Mouse (Mus musculus): ENCODE data around the gene Icam4.
A peak's percentile ranks its signal among the peaks of the same experiment; 100 is the strongest.
"Not testable (repeated sequence)": the region's sequence is repeated elsewhere in the genome, so short reads cannot be mapped to it uniquely, and the experiment has no call there.

The Icam4 gene

DNA sequence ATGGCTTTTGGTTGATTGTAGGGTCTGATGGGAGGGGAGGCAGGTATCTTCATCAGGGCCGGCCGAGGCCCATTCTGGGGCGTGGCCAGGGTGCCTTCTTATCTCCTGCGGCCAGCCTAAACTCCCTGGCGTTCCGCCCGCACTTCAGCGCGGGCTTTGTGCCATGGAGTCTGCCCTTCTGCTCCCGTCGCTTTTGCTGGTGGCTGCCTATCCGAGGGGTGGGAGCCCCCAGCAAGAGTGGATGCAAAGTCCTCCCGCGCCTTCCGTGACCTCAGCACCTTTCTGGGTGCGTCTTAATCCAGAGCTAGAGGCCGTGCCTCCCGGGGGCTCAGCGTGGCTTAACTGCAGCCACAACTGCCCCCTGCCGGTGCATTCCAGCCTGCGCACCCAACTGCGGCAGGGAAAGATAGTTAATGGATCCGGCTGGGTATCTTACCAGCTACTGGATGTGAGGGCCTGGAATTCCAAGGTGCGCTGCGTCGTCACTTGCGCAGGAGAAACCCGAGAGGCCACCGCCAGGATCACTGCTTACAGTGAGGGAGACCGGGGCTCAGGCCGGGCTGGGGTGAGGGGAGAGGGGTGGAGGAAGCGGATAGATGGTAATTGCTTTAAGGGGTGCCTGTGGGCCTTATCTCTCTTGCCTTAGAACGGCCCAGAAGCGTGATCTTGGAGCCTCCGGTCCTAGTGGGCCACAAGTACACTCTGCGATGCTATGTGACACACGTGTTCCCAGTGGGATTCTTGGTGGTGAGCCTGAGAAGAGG lies at the start of gene Icam4:
Gene Icam4, plus strand, starts transcription at position 83 of the 764 bp plus-strand sequence.
- DNase-seq (ENCODE audit: low spot score in 2 of 2) = peak; percentile 75 to 85

DNA sequence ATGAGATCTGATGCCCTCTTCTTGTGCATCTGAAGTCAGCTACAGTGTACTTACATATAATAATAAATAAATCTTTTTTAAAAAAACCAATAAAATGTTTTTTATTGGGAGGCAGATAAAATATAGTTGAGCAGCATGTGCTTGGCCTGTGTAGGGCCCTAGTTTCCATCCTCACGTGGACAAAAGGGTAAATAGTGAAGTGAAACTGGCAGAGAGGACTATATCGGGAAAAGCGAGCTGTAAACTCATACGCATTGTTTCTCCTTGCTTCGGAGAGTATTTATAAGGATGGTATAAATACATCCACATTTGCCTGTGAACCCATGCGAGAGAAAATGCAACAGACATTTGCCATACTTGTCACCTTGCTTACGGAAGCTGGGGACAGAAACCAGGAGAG lies 49.4 kb upstream of the Icam4 start:
- DNase-seq (ENCODE audit: low spot score in 2 of 2) = no peak

DNA sequence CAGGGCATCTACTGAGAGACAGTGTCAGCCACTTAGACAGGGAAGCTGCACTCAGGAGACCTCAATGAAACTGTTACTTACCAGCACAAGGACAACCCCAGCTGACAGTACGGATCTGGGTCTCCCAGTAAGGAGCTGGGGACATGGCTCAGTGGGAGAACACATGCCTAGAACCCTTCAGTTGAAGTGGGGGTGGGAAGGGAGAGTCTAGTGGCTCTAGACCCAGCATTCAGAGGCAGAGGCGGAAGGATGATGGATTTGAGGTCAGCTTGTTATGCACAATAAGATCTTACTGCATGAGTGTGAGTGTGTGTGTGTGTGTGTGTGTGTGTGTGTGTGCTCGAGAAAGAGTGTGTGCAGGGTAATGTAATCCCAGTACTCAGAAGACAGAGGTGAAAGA lies 47.0 kb upstream of the Icam4 start:
- DNase-seq (ENCODE audit: low spot score in 2 of 2) = no peak

DNA sequence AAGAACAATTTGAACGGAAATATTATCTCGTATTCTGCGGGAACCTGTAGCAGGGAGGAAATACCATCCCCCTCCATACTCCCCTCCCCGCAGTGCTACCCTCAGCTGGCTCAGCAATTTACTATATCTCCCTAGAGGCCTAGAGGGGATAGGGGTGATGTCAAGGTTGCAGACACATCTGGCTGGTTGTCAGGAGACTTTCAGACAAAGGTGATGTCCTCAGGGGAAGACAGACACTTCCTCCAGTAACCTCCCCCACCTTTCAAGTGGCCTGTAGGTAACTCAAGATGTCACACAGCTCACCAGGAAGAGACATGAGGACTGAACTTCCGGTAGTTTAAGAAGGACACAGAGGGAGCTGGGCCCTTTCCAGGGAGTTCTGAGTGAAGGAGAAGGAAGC lies 46.0 kb upstream of the Icam4 start:
- no peak for DNase-seq (ENCODE audit: low spot score in 2 of 2)

DNA sequence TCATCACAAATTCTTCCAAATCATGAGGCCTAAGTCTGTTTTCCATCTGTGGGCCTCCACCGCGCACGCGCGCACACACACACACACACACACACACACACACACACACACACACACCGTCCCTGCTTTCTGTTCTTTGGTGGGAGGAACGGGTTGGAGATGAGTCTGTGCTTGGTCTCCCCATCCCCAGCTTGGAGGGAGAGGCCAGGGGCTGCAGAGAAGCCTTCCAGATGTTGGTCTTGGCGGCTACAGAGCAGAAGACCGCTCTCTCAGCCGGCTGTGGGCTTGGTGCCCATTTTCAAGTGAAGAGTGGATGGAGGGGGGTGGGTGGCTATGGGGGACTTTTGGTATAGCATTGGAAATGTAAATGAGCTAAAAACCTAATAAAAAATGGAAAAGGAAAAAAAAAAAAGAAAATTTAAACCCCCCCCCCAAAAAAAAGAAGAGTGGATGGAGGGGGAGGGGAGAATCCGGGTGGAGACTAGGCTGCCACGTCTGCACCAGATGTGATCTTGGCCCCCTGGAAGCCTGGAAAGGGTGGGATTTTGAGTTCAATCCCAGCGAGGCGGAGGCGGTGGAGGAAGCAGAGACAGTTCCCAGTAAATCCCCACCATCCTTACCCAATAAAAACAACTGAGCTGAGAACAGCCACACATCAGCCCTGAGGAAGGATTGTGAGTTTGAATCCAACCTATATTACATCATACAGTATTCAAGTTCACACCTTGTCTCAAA lies 42.1 kb upstream of the Icam4 start:
- peak in 1 of 2 experiments; percentile 42 for DNase-seq (ENCODE audit: low spot score in 2 of 2)

DNA sequence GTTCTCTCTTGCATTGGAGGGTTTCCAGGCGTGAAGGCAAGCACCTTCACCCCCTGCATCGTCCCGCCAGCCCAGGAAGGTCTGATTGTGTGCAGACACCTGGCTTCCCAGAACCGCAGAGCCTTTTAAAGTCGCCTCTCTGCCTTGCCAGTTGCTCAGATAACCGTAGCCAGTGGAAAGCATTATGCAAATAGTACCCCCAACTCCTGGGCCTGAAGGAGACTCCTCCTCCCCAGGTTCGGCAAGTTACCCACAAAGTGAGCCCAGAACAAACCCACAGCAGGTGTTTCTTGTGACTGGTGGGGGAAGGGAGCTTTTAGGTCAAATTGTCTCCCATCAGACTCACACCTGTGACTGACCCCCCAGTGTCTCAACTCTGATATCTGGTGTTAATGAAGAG lies 41.2 kb upstream of the Icam4 start:
- no peak for DNase-seq (ENCODE audit: low spot score in 2 of 2)

DNA sequence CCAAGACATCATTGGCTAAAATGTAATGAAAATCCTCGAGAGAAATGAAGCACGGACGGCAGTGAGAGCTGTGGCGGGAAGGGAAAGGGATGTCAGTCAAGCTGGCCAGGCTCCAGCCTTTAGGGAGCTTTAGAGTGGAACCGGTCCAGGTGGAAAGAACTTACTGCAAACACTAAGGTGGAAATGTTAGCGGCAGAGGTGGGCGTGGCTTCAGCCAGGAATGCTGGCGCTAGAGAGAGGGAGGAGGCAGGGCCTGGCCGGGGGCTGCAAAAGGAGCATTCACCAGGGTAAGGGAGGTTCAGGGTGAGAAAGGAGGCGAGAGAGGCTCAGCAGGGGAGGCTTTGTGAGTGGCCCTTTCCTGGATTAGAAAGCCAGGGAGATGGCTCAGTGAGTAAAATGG lies 38.3 kb upstream of the Icam4 start:
- no peak for DNase-seq (ENCODE audit: low spot score in 2 of 2)

DNA sequence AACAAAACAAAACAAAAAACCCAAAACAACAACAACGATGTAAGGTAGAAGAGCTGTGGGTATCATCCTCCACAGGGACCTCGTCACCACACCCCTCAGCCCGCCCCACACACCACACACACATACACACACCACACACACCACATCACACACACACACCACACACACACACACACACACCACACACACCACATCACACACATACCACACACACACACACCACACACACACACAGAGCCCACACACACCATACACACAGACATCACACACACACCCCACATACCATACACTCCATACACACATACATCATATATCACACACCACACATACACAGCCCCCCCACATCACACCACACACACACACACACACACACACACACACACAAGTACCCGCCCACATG lies 37.6 kb upstream of the Icam4 start:
- DNase-seq (ENCODE audit: low spot score in 2 of 2) = no peak

DNA sequence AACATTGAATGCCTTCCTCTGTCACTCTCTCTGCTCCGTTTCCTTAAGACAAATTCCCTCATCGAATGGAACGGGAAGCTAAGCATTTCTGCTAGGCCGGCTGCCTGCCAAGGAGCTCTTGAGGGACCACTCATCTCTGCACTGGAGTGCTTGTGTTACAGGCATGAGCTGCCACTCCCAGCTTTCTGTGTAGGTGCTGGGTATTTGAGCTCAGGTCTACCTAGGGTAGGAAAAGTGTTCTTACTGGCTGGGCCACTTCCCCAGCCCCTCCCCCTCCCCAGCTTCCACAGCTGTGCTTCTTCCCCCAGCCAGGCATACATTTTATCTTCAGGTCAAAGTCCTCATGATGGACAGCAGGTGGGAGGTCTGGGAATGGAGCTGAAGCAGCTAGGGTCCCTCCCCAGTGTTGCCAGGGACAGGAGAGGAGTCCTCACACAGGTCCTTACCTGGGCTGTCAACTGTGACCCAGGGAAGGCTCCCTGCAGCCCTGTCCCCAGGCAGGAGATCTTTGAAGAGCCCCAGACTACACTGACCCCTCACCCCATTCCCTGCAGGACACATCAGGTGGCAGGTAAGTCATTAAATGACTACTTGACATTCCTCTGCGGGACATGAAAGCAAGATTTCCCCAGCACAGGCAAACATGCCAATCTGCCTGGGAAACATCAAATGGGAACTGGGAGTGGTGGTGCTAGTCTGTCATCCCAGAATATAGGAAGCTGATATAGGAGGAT lies 35.8 kb upstream of the Icam4 start:
- DNase-seq (ENCODE audit: low spot score in 2 of 2) = no peak

DNA sequence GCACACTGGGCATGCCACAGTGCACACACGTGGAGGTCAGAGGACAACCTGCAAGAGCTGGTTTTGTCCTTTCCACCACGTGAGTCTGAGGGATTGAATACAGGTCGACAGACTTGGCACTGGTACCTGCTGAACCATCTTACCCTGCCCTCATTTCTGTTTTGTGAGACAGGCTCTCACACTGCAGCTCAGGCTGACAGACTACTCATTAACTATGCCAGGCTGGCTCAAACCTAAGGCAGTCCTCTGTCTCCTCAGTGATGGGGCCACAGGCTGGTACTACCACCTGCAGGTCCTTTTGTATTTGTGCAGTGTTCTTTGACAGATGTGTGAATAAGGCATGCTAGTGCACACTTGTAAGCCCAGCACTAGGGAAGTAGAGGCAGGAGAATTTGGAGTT lies 34.1 kb upstream of the Icam4 start:
- no peak for DNase-seq (ENCODE audit: low spot score in 2 of 2)

DNA sequence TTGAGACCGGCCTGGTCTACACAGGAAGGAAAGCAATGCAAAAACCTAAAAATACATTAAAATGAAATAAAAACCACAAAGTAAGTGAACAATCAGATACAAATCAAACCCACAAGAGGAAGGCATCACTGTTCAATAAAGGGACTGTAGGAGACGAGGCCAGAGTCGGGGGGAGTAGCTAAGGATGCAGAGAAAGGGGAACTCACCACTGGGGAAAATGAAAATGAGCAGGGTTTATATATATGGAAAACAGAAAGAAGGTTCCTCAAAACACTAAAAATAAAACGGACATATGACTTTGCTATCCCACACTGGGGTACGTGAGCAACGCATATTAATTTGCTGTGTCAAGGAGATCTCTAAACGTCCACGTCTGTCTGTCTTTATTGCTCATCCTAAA lies 32.1 kb upstream of the Icam4 start:
- DNase-seq (ENCODE audit: low spot score in 2 of 2) = no peak

DNA sequence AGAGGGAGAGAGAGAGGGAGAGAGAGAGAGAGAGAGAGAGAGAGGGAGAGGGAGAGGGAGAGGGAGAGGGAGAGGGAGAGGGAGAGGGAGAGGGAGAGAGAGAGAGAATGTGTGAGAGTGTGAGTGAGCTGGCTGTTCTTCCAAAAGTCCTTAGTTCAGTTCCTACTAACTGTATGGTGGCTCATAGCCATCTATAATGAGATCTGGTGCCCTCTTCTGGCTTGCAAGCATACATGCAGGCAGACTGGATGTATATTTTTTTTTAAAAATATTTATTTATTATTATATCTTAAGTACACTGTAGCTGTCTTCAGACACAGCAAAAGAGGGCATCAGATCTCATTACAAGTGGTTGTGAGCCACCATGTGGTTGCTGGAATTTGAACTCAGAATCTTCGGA lies 30.8 kb upstream of the Icam4 start:
- DNase-seq (ENCODE audit: low spot score in 2 of 2) = not testable (repeated sequence)

DNA sequence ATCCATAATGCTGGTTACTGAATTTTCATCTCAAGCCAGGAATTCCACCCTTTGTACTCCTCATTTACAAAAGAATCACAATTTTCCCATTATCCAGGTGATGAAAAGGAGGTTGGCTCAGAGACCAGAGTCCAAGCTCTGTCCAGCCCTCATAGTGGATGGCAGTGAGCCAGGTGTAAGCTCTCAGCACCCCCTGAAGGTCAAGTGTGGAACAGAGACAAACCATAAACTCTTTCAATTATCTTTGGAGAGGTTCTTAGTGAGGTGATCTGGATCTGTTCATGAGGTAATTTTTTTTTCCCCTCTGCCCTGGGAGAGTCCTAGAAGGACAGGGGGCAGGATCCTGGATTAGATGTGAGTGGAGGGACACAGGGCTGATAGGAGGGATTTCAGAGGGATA lies 28.4 kb upstream of the Icam4 start:
- DNase-seq (ENCODE audit: low spot score in 2 of 2) = no peak

DNA sequence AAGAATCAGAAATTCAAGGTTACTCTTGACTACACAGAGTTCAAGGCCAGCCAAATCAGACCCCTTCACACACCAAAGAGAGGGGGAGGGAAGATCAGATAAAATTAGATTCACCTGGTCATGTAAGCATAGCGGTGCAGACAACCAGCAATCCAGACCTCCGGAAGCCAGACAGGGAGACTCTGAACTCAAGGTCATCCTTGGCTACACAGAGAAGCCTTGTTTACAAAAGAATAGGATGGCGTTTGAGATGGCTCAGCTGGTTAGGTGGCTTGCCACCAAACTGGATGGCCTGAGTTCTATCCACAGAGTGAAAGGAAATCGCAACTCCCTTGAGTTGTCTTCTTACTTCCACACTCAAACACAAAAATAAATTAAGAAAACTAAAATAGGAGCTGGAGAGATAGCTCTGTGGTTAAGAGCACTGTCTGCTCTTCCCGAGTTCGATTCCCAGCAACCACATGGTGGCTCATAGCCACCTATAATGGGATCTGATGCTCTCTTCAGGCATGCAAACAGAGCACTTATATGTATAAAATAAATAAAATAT lies 27.4 kb upstream of the Icam4 start:
- no peak for DNase-seq (ENCODE audit: low spot score in 2 of 2)

DNA sequence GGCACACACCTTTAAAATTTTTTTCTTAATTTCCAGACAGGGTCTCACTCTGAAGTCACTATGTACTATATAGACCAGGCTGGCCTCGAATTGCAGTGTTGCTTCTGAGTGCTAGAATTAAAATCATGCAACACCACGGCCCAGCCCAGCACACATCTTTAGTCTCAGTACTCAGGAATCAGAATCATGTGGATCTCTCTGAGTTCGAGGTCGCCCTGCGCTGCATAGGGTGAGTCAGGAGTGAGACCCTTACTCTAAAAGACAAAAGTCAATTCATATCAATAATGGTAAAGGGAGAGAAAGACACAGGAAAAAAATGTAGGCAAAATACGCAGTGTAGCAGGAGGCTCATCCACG lies 26.9 kb upstream of the Icam4 start:
- DNase-seq (ENCODE audit: low spot score in 2 of 2) = no peak

DNA sequence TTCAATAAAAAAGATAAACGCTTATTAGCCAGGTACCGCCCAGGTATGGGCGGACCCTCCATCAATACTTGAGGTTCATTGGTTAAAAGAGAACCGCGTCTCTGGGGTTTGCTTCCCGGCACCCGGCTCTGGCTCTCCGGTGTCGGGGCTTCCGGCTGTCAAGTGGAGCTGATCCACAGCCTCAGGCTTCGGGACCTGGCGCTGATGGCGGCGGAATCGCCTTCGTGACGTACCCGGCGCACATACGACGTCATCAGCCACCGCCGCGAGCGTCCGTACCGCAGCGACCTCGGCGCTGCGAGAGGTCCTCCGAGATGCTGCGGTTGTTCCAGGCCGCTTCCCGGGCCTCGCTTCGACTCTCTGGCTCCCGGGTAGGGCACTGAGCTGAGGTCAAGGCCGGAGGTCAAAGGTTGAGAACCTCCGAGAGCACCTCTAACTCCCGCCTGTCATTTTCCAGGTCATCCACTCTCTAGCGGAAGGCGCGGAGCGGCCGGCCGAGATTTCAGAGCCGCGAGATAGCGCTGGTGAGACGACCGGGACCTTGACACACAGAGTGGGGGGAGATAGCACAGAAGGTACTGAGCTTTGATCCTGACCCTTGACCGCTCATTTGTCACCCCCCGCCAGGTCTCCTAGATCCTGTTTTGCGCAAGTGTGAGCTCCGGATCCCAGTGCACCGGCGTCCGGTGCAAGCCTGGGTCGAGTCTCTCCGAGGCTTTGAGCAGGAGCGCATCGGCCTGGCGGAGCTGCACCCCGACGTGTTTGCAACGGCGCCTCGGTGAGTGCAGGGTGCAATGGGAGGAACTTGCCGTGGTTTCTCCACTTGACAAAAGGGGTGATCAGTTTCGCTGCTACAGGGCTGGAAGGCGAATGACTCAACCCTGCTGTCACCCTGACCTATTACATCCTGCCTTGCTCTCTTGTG lies 26.3 kb upstream of the Icam4 start, which contains the start of gene Mrpl4:
Gene Mrpl4, plus strand, starts transcription at position 112 of the 925 bp plus-strand sequence.
- DNase-seq (ENCODE audit: low spot score in 2 of 2) = peak; percentile 71 to 83

DNA sequence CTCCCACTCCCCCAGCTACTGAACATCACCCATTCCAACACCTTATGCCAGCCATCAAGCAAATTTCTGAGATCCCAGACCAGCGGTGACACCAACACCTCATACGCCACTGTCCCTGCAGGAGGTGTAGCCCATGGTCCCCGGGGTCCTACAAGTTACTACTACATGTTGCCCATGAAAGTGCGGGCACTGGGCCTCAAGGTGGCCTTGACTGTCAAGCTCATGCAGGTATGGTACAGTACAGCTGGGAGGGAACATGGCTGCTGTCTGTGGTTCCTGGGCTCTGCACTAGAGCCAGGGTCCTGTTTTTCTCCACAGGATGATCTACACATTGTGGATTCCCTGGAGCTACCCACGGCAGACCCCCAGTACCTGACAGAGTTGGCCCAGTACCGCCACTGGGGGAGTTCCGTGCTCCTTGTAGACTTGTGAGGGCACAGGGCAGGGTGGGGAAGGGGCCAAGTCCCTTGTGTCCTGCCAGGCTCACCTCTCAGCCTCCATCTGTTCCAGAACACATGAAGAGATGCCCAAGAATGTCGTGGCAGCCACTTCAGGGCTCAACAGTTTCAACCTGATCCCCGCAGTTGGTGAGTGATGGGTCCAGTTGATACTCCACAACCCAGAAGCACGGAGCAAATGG lies 21.7 kb upstream of the Icam4 start:
- DNase-seq (ENCODE audit: low spot score in 2 of 2) = no peak

DNA sequence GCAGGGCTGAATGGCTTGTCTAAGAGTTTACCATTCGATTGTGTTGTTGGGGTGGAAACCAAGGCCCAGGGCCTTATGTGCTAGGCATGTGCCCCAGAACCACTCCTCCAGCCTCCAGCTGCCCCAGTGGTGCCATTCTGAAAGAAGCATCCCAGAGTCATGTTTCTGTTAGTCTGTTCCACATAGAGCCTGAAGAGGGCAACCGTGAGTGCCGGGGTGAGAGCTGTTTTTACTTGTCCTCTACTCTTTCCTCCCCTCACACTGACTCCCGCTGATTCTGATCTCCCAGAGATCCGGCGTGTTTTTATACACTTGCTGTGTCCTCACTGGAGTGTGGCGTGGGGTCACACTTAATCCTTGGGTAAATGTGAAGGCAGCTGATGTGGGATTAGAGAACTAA lies 21.2 kb upstream of the Icam4 start:
- DNase-seq (ENCODE audit: low spot score in 2 of 2) = no peak

DNA sequence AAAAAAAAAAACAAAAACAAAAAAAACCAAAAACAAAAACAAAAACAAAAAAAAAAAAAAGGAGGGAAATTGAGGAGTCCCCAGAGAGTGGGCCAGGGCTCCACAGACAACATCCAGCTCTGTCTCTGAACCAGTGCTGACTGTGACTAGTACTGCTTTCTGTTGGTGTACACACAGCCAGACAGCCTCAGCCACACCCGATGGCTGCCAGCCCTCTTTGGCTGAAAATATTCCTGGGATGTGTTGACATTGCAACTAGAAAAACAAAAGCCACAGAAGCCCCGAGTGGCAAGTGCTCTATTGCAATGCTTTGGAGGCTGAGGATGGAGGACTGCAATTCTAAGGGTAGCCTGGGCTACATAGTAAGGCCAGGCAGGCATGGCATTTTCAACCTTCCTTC lies 18.8 kb upstream of the Icam4 start:
- DNase-seq (ENCODE audit: low spot score in 2 of 2) = no peak

DNA sequence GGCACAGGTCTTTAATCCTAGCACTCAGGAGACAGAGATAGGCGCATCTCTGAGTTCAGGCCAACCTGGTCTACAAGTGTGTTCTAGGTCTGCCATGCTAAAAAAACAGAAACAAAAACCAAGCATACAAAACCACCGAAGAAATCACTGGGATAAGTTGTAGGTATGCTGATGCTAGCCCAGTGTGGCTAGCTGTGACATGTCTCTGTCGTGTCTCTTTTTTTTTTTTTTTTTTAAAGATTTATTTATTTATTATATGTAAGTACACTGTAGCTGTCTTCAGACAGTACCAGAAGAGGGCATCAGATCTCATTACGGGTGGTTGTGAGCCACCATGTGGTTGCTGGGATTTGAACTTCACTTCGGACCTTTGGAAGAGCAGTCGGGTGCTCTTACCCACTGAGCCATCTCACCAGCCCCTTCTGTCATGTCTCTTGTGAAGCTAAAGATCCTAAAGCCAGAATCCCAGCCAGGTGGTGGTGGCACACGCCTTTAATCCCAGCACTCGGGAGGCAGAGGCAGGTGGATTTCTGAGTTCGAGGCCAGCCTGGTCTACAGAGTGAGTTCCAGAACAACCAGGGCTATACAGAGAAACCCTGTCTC lies 18.1 kb upstream of the Icam4 start:
- not testable (repeated sequence) for DNase-seq (ENCODE audit: low spot score in 2 of 2)

All from urinary bladder, postnatal 36 days (tissue).